Mouse (Mus musculus) CD4-positive naive resting alpha-beta T cell, adult 57 days (primary cell): Measurements from ENCODE around the gene Ugp2. TPM values are rescaled to one million over a fixed set of nuclear protein-coding genes. Genes with fewer than 3 reads are reported as not detected.

Source experiments
- total RNA-seq: library from RNA; stranded (reverse); gene quantifications from one replicate; pipeline ENCODE4 v1.2.4, GENCODE M21; 2023

The Ugp2 gene
- total RNA-seq: 25.0 TPM

GRCm38 (mm10) chr11:21371122-21371806, at the start of gene Ugp2:
Ugp2 (minus strand) TSS chr11:21371201.

Other genes starting within 250 kb of the Ugp2 start
- gene Vps54, start 131.9 kb downstream of the Ugp2 start, total RNA-seq: 78.3 TPM
- 0.77 TPM for gene Wdpcp, start 201.0 kb upstream of the Ugp2 start, total RNA-seq
- gene Mdh1, start 201.2 kb upstream of the Ugp2 start, total RNA-seq: 115 TPM